Mouse (Mus musculus) liver, adult 2 months (tissue): ENCODE results near the gene Phf12. TPM values are rescaled to one million over a fixed set of nuclear protein-coding genes. Genes with fewer than 3 reads are reported as not detected.

Experiments used
- DNase-seq: peaks from one replicate; pipeline ENCODE4 v3.0.0-alpha.2; 2011; ENCODE audit warnings: low read depth, low spot score; ENCODE audit errors: extremely low read depth
- H3K27ac ChIP-seq: fragments of 200-500 bp; replicated peaks from 2 replicates; pipeline ENCODE4 v1.5.1; 2012; ENCODE audit warnings: low read depth, mild to moderate bottlenecking, control low read depth, inconsistent platforms, low read length; ENCODE audit not compliant: insufficient read depth
- H3K27me3 ChIP-seq: fragments of 200-500 bp; 2 replicates; pipeline ENCODE4 v1.6.1; 2012; ENCODE audit warnings: mild to moderate bottlenecking, moderate library complexity, low read length, inconsistent platforms; ENCODE audit not compliant: control insufficient read depth, insufficient read depth
- H3K36me3 ChIP-seq: fragments of 200-500 bp; 2 replicates; pipeline ENCODE4 v1.6.1; 2012; ENCODE audit warnings: low read length, inconsistent platforms; ENCODE audit not compliant: control insufficient read depth, insufficient read depth
- H3K4me1 ChIP-seq: fragments of 200-500 bp; 2 replicates; pipeline ENCODE4 v1.6.1; 2011; ENCODE audit warnings: low read length; ENCODE audit not compliant: control insufficient read depth, insufficient read depth
- H3K4me3 ChIP-seq: fragments of 200-500 bp; 2 replicates; pipeline ENCODE4 v1.5.1; 2011; ENCODE audit warnings: low read depth, mild to moderate bottlenecking, control low read depth, low read length, moderate library complexity; ENCODE audit not compliant: insufficient read depth
- H3K79me2 ChIP-seq: fragments of 200-500 bp; 2 replicates; pipeline ENCODE4 v1.6.1; 2012; ENCODE audit warnings: inconsistent platforms, mild to moderate bottlenecking, low read length, moderate library complexity; ENCODE audit not compliant: control insufficient read depth, insufficient read depth
- H3K9ac ChIP-seq: fragments of 200-500 bp; 2 replicates; pipeline ENCODE4 v1.6.1; 2012; ENCODE audit warnings: low read depth, mild to moderate bottlenecking, control low read depth, inconsistent platforms, low read length
- CTCF ChIP-seq: fragments of 200-500 bp; IDR thresholded peaks from 2 replicates; pipeline ENCODE4 v1.5.1; 2011; ENCODE audit warnings: low read depth, low read length, control low read depth
- POLR2A ChIP-seq: fragments of 200-500 bp; IDR thresholded peaks from 2 replicates; pipeline ENCODE4 v1.6.1; 2011; ENCODE audit warnings: low read length, control low read depth; ENCODE audit not compliant: insufficient read depth; ENCODE audit errors: extremely low read depth
- WGBS: fragments of 180-500 bp; shearing (Covaris S2); methylation state at CpG from one replicate; pipeline ENCODE4 v1.1.7; 2018; 5-methylcytosine and 5-hydroxymethylcytosine counted together
- polyA plus RNA-seq: library from polyadenylated mRNA; depleted of rRNA; stranded (reverse); fragments of >200 nt; gene quantifications from 2 replicates; pipeline ENCODE4 v1.2.3, GENCODE M21; 2012; rRNA removed
- total RNA-seq: library from RNA; depleted of rRNA; stranded (reverse); fragments of >200 nt; gene quantifications from 2 replicates; pipeline ENCODE4 v1.2.3, GENCODE M21; 2014; rRNA removed

Phf12 gene
- total RNA-seq (3.6 and 7.5 TPM in 2 replicates), polyA plus RNA-seq (18.6 and 24.9 TPM in 2 replicates)

- WGBS = under 1% methylated on average over 62 of the region's 62 CpGs
- Histone ChIP-seq H3K36me3 (peaks cover 3% of the 10 kb centered on the region; the same call in 1 of the 2 replicates), H3K27ac (peak within 1 kb of the TSS; percentile 90), H3K4me3 (peak within 1 kb of the TSS; percentile 98), H3K4me1 (no peaks in the 10 kb centered on the region; the same call in 1 of the 2 replicates), H3K79me2 (peaks cover 7% of the 10 kb centered on the region; the same call in 1 of the 2 replicates), H3K27me3 (no peaks in the 10 kb centered on the region), H3K9ac (peak within 1 kb of the TSS; percentile 95)
- no peak for TF ChIP-seq CTCF
- TF ChIP-seq POLR2A = peak; percentile 70; the same call in 1 of the 2 replicates
- DNase-seq = peak; percentile 96
Measured at GRCm38 (mm10) chr11:77982441-77982905, at the start of gene Phf12. Phf12 (plus strand) TSS chr11:77982754.

- TF ChIP-seq CTCF (no peak), POLR2A (no peak)
- Histone ChIP-seq H3K9ac (no peak overlapping the region), H3K27me3 (peaks cover 31% of the 10 kb centered on the region), H3K36me3 (no peaks in the 10 kb centered on the region), H3K27ac (no peak overlapping the region), H3K4me1 (0 out of 2 replicates have a peak, but pooled peaks cover 2% of the 10 kb centered on the region), H3K4me3 (no peak overlapping the region), H3K79me2 (no peaks in the 10 kb centered on the region)
- no peak for DNase-seq
- 14% methylated on average over 4 of the region's 4 CpGs for WGBS
Measured at GRCm38 (mm10) chr11:77934111-77934521, 48.4 kb upstream of the Phf12 start.

- Histone ChIP-seq H3K27ac (no peak overlapping the region), H3K4me3 (no peak overlapping the region), H3K36me3 (no peaks in the 10 kb centered on the region), H3K79me2 (no peaks in the 10 kb centered on the region), H3K4me1 (0 out of 2 replicates have a peak, but pooled peaks cover 2% of the 10 kb centered on the region), H3K9ac (no peak overlapping the region), H3K27me3 (peaks cover 31% of the 10 kb centered on the region)
- WGBS = 69% methylated on average over 5 of the region's 5 CpGs
- TF ChIP-seq CTCF (no peak), POLR2A (no peak)
- no peak for DNase-seq
Measured at GRCm38 (mm10) chr11:77934568-77935311, 47.8 kb upstream of the Phf12 start.

- 15% methylated on average over 8 of the region's 8 CpGs for WGBS
Measured at GRCm38 (mm10) chr11:77936846-77937245, 45.7 kb upstream of the Phf12 start.

GRCm38 (mm10) chr11:77937649-77938410 is 44.7 kb upstream of the Phf12 start:
- 36% methylated on average over 4 of the region's 4 CpGs for WGBS

More at GRCm38 (mm10) chr11:77936846-77937245, 45.7 kb upstream of the Phf12 start:
- no peaks in the 10 kb centered on the region for H3K36me3 ChIP-seq
- no peak overlapping the region for H3K9ac ChIP-seq
- TF ChIP-seq CTCF = no peak
- no peak for TF ChIP-seq POLR2A
- no peak overlapping the region for H3K27ac ChIP-seq
- H3K4me3 ChIP-seq = no peak overlapping the region
- peaks cover 21% of the 10 kb centered on the region for H3K27me3 ChIP-seq
- no peaks in the 10 kb centered on the region for H3K4me1 ChIP-seq
- DNase-seq = no peak
- H3K79me2 ChIP-seq = no peaks in the 10 kb centered on the region

More at GRCm38 (mm10) chr11:77937649-77938410, 44.7 kb upstream of the Phf12 start:
- no peaks in the 10 kb centered on the region for H3K79me2 ChIP-seq
- H3K27ac ChIP-seq = no peak overlapping the region
- no peak overlapping the region for H3K9ac ChIP-seq
- H3K4me1 ChIP-seq = no peaks in the 10 kb centered on the region
- H3K36me3 ChIP-seq = no peaks in the 10 kb centered on the region
- no peak for DNase-seq
- TF ChIP-seq POLR2A (no peak), CTCF (no peak)
- H3K27me3 ChIP-seq = peaks cover 13% of the 10 kb centered on the region; the same call in 1 of the 2 replicates
- no peak overlapping the region for H3K4me3 ChIP-seq
